Mouse (Mus musculus): ENCODE data around the gene Slc1a4.

DNA sequence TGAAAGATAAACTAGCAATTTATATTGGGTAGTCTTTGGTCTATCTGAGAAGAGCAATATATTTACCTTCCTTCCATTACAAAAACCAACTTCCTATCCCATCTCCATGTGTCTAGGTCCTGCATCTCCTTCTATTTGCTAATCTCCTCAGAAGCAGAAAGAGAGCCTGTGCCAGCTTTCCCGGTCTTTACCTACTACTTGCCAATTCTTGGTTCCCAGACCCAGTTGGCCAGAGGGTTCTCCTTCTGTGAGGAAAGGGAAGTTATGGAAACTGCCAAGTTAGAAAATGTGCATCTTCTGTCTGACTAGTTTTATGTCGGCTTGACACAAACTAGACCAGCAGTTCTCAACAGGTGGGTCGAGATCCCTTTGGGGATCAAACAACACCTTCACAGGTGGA is 8.5 kb downstream of the Slc1a4 start:
- TF ChIP-seq CTCF (IDR thresholded peaks at IDR 0.05; ENCODE audit: extremely low read depth, insufficient read depth, insufficient read length, insufficient replicate concordance) (no peak), POLR2A (IDR thresholded peaks at IDR 0.05; ENCODE audit: low read depth, low read length) (no peak)

Measured in spleen, adult 2 months (tissue).